Mouse (Mus musculus) embryonic facial prominence, embryonic 13.5 days (tissue): Measurements from ENCODE around the gene Socs7. TPM values are rescaled to one million over a fixed set of nuclear protein-coding genes. Genes with fewer than 3 reads are reported as not detected.
"Not testable (repeated sequence)": the region's sequence is repeated elsewhere in the genome, so short reads cannot be mapped to it uniquely, and the experiment has no call there.

Source experiments
- ATAC-seq: fragments of 200-750 bp; cut with Nextera tagmentation; 2 replicates; pipeline ENCODE4 v1.8.0; 2017; ENCODE audit warnings: low read depth; ENCODE audit not compliant: insufficient number of reproducible peaks, insufficient read depth, low FRiP score, low TSS enrichment
- H3K27ac ChIP-seq: fragments of 300-500 bp; sonication (generic); 2 replicates; pipeline ENCODE4 v1.5.1; 2015; ENCODE audit warnings: moderate library complexity, mild to moderate bottlenecking, inconsistent platforms
- H3K27me3 ChIP-seq: fragments of 300-500 bp; sonication (generic); 2 replicates; pipeline ENCODE4 v1.6.1; 2015; ENCODE audit warnings: mild to moderate bottlenecking, inconsistent platforms
- H3K36me3 ChIP-seq: fragments of 300-500 bp; sonication (generic); 2 replicates; pipeline ENCODE4 v1.6.1; 2015; ENCODE audit warnings: mild to moderate bottlenecking, inconsistent platforms
- H3K4me1 ChIP-seq: fragments of 300-500 bp; sonication (generic); 2 replicates; pipeline ENCODE4 v1.6.1; 2015; ENCODE audit warnings: inconsistent platforms
- H3K4me2 ChIP-seq: fragments of 300-500 bp; sonication (generic); 2 replicates; pipeline ENCODE4 v1.6.1; 2015; ENCODE audit warnings: moderate library complexity, mild to moderate bottlenecking, inconsistent platforms
- H3K4me3 ChIP-seq: fragments of 300-500 bp; sonication (generic); 2 replicates; pipeline ENCODE4 v1.5.1; 2015; ENCODE audit warnings: mild to moderate bottlenecking, inconsistent platforms
- H3K9ac ChIP-seq: fragments of 300-500 bp; sonication (generic); 2 replicates; pipeline ENCODE4 v1.6.1; 2015; ENCODE audit warnings: mild to moderate bottlenecking, inconsistent platforms
- H3K9me3 ChIP-seq: fragments of 300-500 bp; sonication (generic); 2 replicates; pipeline ENCODE4 v1.6.1; 2016; ENCODE audit warnings: inconsistent platforms
- WGBS: fragments of 180-500 bp; shearing (Covaris S2); methylation state at CpG from one replicate; pipeline ENCODE4 v1.1.7; 2015; ENCODE audit warnings: mixed read lengths; 5-methylcytosine and 5-hydroxymethylcytosine counted together
- polyA plus RNA-seq: library from polyadenylated mRNA; unstranded; fragments of >200 nt; fragmentation: Nextera tagmentation; extraction: Ambion mirVana; gene quantifications from 2 replicates; pipeline ENCODE4 v1.2.1, GENCODE M21; 2015

The Socs7 gene
- 4.7 and 5.3 TPM in 2 replicates for polyA plus RNA-seq

DNA sequence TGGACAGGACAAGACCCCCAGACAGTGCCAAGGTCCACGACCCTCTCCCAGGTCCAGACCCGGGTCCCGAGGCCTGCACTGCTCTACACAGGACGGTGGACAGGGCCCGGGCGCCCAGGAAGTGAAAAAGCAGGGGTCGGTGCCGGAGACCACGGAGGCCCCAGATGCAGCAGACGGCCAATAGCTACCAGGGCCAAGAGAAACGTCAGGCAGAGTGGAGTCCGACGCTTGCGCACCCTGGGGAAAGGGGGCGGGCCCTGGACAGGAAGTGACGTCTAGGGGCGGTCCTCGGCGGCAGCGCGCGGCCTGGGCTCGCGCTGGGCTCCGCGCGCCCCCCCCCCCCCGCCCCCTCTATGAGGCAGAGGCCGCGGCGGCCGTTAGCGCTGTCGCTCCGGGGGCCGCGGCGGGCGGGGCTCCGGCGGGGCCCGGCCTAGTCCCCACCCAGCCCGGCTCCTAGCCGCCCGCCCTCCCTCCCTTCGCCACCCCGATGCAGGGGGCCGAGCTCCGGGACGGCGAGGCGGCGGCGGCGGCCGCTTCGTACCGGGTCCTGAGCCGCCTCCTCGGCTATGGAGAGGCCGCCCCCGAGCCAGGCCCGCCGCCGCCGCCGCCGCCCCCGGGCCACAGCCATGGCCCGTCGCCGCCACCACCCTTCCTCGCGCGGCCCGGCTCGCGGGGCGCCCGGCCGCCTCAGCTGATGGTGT is at the start of gene Socs7:
TSS of gene Socs7 (plus strand) at position 604 of the 701 bp plus-strand sequence.
- under 1% methylated on average over 19 of the region's 81 CpGs for WGBS
- peak within 1 kb of the TSS; percentile 98 for H3K9ac ChIP-seq
- peak within 1 kb of the TSS; percentile 97 for H3K4me3 ChIP-seq
- 0 out of 2 replicates have a peak, but pooled peaks cover 2% of the 10 kb centered on the region for H3K36me3 ChIP-seq
- no peaks in the 10 kb centered on the region for H3K27me3 ChIP-seq
- ATAC-seq: peak; percentile 94
- peaks cover 29% of the 10 kb centered on the region for H3K4me1 ChIP-seq
- H3K4me2 ChIP-seq: peak within 1 kb of the TSS; percentile 90
- H3K27ac ChIP-seq: peak within 1 kb of the TSS; percentile 87
- no peaks in the 10 kb centered on the region for H3K9me3 ChIP-seq

DNA sequence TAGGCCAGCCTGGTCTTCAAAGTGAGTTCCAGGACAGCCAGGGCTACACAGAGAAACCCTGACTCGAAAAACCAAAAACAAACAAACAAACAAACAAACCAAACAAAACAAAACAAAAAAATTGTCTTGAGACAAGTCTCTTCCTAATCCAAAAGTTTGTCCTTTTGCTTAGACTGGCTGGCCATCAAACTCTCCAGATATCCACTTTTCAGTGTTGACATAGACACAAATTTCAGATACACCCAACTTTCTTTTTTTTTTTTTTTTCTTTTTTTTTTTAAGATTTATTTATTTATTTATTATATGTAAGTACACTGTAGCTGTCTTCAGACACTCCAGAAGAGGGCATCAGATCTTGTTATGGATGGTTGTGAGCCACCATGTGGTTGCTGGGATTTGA is 49.5 kb upstream of the Socs7 start:
- not testable (repeated sequence) for H3K36me3 ChIP-seq, H3K27me3 ChIP-seq, H3K4me3 ChIP-seq, ATAC-seq, H3K9ac ChIP-seq, H3K9me3 ChIP-seq, H3K27ac ChIP-seq, H3K4me2 ChIP-seq
- 94% methylated on average over 1 of the region's 1 CpGs for WGBS
- peaks cover 28% of the 10 kb centered on the region for H3K4me1 ChIP-seq

- H3K36me3 ChIP-seq: no peaks in the 10 kb centered on the region; the same call in 1 of the 2 replicates
- ATAC-seq: no peak
- no peak overlapping the region for H3K4me2 ChIP-seq
- no peak overlapping the region for H3K27ac ChIP-seq
- H3K9ac ChIP-seq: no peak overlapping the region
- no peaks in the 10 kb centered on the region for H3K9me3 ChIP-seq
- no peak overlapping the region for H3K4me3 ChIP-seq
- no peaks in the 10 kb centered on the region for H3K27me3 ChIP-seq
- 95% methylated on average over 3 of the region's 3 CpGs for WGBS
- peaks cover 28% of the 10 kb centered on the region for H3K4me1 ChIP-seq
These were observed 48.2 kb upstream of the Socs7 start for GRCm38 (mm10) chr11:97314110-97314509.

DNA sequence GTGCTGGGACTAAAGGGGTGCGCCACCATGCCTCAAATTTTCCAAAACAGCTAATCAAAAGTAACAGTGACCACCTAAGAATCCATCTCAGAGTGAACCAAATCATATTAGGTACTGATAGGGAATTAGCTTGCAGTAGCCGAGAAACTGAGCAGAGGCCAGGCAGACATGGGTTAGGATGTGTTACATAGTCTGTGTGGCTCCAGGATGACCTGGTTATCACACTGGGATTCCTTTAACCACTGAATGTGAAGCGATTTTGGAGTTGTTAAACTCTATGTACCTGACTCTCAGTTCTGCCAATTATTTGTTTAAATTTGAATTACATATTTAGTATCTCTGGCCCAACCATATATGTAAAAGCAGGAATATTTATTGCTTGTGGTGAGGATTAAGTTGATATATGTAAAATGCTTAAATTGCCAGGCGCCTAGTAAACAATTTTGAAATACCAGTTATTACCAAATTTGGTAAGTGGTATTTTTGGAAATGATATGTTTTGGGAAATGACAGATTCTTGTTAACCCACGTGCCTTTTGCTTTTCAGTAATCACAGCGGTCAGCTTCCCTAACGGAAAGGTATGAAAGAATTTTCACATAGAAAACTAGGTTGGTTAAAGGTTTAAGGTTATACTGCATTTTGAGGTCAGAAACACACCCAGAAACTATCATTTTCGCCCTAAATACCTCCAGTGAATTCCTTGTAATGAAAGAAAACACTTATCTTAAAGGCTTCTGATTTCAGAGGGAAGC is 47.4 kb upstream of the Socs7 start:
- no peak overlapping the region for H3K27ac ChIP-seq

GRCm38 (mm10) chr11:97315504-97316503 is 46.5 kb upstream of the Socs7 start, which contains the start of gene Mrpl45:
Gene Mrpl45, plus strand, starts transcription at chr11:97315716.
- peak; percentile 91 for ATAC-seq
- H3K9ac ChIP-seq: peak within 1 kb of the TSS; percentile 74
- peak within 1 kb of the TSS; percentile 61 for H3K4me2 ChIP-seq
- no peaks in the 10 kb centered on the region for H3K9me3 ChIP-seq
- peaks cover 6% of the 10 kb centered on the region; the same call in 1 of the 2 replicates for H3K36me3 ChIP-seq
- no peaks in the 10 kb centered on the region for H3K27me3 ChIP-seq
- H3K4me3 ChIP-seq: peak within 1 kb of the TSS; percentile 58
- H3K27ac ChIP-seq: peak within 1 kb of the TSS; percentile 73
- peaks cover 14% of the 10 kb centered on the region for H3K4me1 ChIP-seq
- under 1% methylated on average over 50 of the region's 50 CpGs for WGBS

More for the DNA sequence above, 47.4 kb upstream of the Socs7 start:
- Histone ChIP-seq H3K4me3 (peak overlapping the region; percentile 58), H3K4me1 (peaks cover 20% of the 10 kb centered on the region), H3K9me3 (no peaks in the 10 kb centered on the region), H3K4me2 (peak overlapping the region; percentile 61), H3K27me3 (no peaks in the 10 kb centered on the region), H3K9ac (0 out of 2 replicates have a peak overlapping the region, but pooled peaks have one; percentile 74), H3K36me3 (peaks cover 3% of the 10 kb centered on the region; the same call in 1 of the 2 replicates)
- no peak for ATAC-seq
- 47% methylated on average over 8 of the region's 8 CpGs for WGBS

GRCm38 (mm10) chr11:97321197-97321596 is 41.2 kb upstream of the Socs7 start:
- peaks cover 48% of the 10 kb centered on the region for H3K36me3 ChIP-seq
- no peak overlapping the region for H3K27ac ChIP-seq
- no peak overlapping the region for H3K9ac ChIP-seq
- WGBS: 89% methylated on average over 8 of the region's 8 CpGs
- no peaks in the 10 kb centered on the region for H3K9me3 ChIP-seq
- H3K4me2 ChIP-seq: no peak overlapping the region
- ATAC-seq: no peak
- peaks cover 5% of the 10 kb centered on the region; the same call in 1 of the 2 replicates for H3K4me1 ChIP-seq
- H3K4me3 ChIP-seq: no peak overlapping the region
- no peaks in the 10 kb centered on the region for H3K27me3 ChIP-seq

- ATAC-seq: not testable (repeated sequence)
These were observed 40.3 kb upstream of the Socs7 start for GRCm38 (mm10) chr11:97321894-97322600.

DNA sequence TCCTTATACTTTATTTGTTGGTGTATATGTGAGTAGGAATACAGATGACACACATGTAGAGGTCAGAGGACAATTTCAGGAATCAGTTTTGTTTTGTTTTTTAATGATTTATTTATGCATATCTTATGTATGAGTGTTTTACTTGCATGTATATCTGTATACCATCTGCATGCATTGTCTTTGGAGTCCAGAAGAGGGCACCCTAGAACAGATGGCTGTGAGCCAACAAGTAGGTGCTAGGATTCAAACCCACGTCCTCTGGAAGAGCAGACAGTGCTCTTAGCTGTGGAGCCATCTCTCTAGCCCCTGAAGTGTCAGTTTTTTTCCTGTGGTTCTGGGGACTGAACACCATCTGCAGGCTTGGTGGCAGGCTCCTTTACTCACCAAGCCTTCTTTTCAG is 37.1 kb upstream of the Socs7 start:
- Histone ChIP-seq H3K36me3 (peaks cover 77% of the 10 kb centered on the region), H3K4me1 (no peaks in the 10 kb centered on the region), H3K4me3 (no peak overlapping the region), H3K27ac (no peak overlapping the region), H3K9me3 (no peaks in the 10 kb centered on the region), H3K27me3 (no peaks in the 10 kb centered on the region), H3K9ac (no peak overlapping the region), H3K4me2 (no peak overlapping the region)
- 67% methylated on average over 1 of the region's 1 CpGs for WGBS
- ATAC-seq: no peak

More at GRCm38 (mm10) chr11:97321894-97322600, 40.3 kb upstream of the Socs7 start:
- 88% methylated on average over 8 of the region's 8 CpGs for WGBS
- not testable (repeated sequence) for H3K27me3 ChIP-seq, H3K27ac ChIP-seq, H3K4me3 ChIP-seq, H3K9me3 ChIP-seq, H3K4me2 ChIP-seq, H3K4me1 ChIP-seq, H3K9ac ChIP-seq
- peaks cover 56% of the 10 kb centered on the region for H3K36me3 ChIP-seq

GRCm38 (mm10) chr11:97328148-97328547 is 34.2 kb upstream of the Socs7 start:
- no peak overlapping the region for H3K4me2 ChIP-seq
- H3K9ac ChIP-seq: no peak overlapping the region
- no peaks in the 10 kb centered on the region for H3K4me1 ChIP-seq
- ATAC-seq: no peak
- H3K36me3 ChIP-seq: peaks cover 65% of the 10 kb centered on the region
- no peak overlapping the region for H3K27ac ChIP-seq
- 27% methylated on average over 9 of the region's 9 CpGs for WGBS
- H3K9me3 ChIP-seq: no peaks in the 10 kb centered on the region
- no peak overlapping the region for H3K4me3 ChIP-seq
- no peaks in the 10 kb centered on the region for H3K27me3 ChIP-seq

DNA sequence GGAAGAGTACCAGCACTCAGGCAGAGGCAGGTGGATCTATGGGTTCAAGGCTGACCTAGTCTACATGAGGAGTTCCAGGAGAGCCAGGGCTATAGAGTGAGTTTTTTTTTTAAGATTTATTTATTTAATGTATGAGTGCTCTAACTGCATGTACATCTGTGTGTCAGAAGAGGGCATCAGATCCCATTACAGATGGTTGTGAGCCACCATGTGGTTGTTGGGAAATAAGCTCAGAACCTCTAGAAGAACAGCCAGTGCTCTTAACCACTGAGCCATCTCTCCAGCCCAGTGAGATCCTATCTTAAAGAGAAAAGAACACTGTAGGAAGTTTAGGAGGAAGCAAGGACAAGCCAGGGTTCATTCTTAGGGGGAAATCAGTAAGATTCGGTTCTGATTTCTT is 32.0 kb upstream of the Socs7 start:
- Histone ChIP-seq H3K9ac (no peak overlapping the region), H3K36me3 (peaks cover 46% of the 10 kb centered on the region)

More for the DNA sequence above, 32.0 kb upstream of the Socs7 start:
- no peaks in the 10 kb centered on the region for H3K4me1 ChIP-seq
- no peak overlapping the region for H3K27ac ChIP-seq
- 98% methylated on average over 1 of the region's 1 CpGs for WGBS
- no peak for ATAC-seq
- no peak overlapping the region for H3K4me2 ChIP-seq
- no peak overlapping the region for H3K4me3 ChIP-seq
- H3K27me3 ChIP-seq: no peaks in the 10 kb centered on the region
- H3K9me3 ChIP-seq: no peaks in the 10 kb centered on the region
